Mouse (Mus musculus) embryonic facial prominence, embryonic 13.5 days (tissue): Measurements from ENCODE around the gene Lcp2. TPM values are rescaled to one million over a fixed set of nuclear protein-coding genes. Genes with fewer than 3 reads are reported as not detected.

ENCODE experiments used
- ATAC-seq: fragments of 200-750 bp; cut with Nextera tagmentation; 2 replicates; pipeline ENCODE4 v1.8.0; 2017; ENCODE audit warnings: low read depth; ENCODE audit not compliant: insufficient number of reproducible peaks, insufficient read depth, low FRiP score, low TSS enrichment
- H3K27ac ChIP-seq: fragments of 300-500 bp; sonication (generic); 2 replicates; pipeline ENCODE4 v1.5.1; 2015; ENCODE audit warnings: moderate library complexity, mild to moderate bottlenecking, inconsistent platforms
- H3K27me3 ChIP-seq: fragments of 300-500 bp; sonication (generic); 2 replicates; pipeline ENCODE4 v1.6.1; 2015; ENCODE audit warnings: mild to moderate bottlenecking, inconsistent platforms
- H3K36me3 ChIP-seq: fragments of 300-500 bp; sonication (generic); 2 replicates; pipeline ENCODE4 v1.6.1; 2015; ENCODE audit warnings: mild to moderate bottlenecking, inconsistent platforms
- H3K4me1 ChIP-seq: fragments of 300-500 bp; sonication (generic); 2 replicates; pipeline ENCODE4 v1.6.1; 2015; ENCODE audit warnings: inconsistent platforms
- H3K4me2 ChIP-seq: fragments of 300-500 bp; sonication (generic); 2 replicates; pipeline ENCODE4 v1.6.1; 2015; ENCODE audit warnings: moderate library complexity, mild to moderate bottlenecking, inconsistent platforms
- H3K4me3 ChIP-seq: fragments of 300-500 bp; sonication (generic); 2 replicates; pipeline ENCODE4 v1.5.1; 2015; ENCODE audit warnings: mild to moderate bottlenecking, inconsistent platforms
- H3K9ac ChIP-seq: fragments of 300-500 bp; sonication (generic); 2 replicates; pipeline ENCODE4 v1.6.1; 2015; ENCODE audit warnings: mild to moderate bottlenecking, inconsistent platforms
- H3K9me3 ChIP-seq: fragments of 300-500 bp; sonication (generic); 2 replicates; pipeline ENCODE4 v1.6.1; 2016; ENCODE audit warnings: inconsistent platforms
- WGBS: fragments of 180-500 bp; shearing (Covaris S2); methylation state at CpG from one replicate; pipeline ENCODE4 v1.1.7; 2015; ENCODE audit warnings: mixed read lengths; 5-methylcytosine and 5-hydroxymethylcytosine counted together
- polyA plus RNA-seq: library from polyadenylated mRNA; unstranded; fragments of >200 nt; fragmentation: Nextera tagmentation; extraction: Ambion mirVana; gene quantifications from 2 replicates; pipeline ENCODE4 v1.2.1, GENCODE M21; 2015

The Lcp2 gene
- 2.2 and 2.5 TPM in 2 replicates for polyA plus RNA-seq

GRCm38 (mm10) chr11:34046767-34047541 lies at the start of gene Lcp2:
TSS of gene Lcp2 (plus strand) at chr11:34046920.
- 83% methylated on average over 6 of the region's 6 CpGs for WGBS
- no peak within 1 kb of the TSS for H3K9ac ChIP-seq

DNA sequence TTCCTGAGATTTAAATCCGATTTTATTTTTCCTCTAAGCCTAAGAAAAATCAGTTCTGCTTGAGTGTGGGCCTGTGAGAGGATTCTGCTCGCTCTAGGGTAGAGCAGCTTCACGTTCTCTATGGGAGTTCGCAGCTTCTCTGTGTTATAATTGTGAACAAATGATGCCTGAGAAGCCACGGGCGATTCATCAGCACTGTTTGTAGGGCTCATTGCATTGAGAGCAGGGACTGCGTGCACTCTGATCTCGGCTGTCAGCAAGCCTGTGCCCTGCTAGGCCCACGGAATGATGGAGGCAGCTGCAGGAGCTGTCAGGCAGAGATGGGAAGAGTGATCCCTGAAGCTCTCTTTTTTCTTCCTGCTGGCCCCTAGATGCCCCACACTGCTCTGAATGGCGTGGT lies 48.5 kb upstream of the Lcp2 start:
- 55% methylated on average over 10 of the region's 10 CpGs for WGBS
- H3K27me3 ChIP-seq: peaks cover 10% of the 10 kb centered on the region; the same call in 1 of the 2 replicates

More at GRCm38 (mm10) chr11:34046767-34047541, at the start of gene Lcp2:
- H3K36me3 ChIP-seq: no peaks in the 10 kb centered on the region
- no peaks in the 10 kb centered on the region for H3K9me3 ChIP-seq
- H3K4me2 ChIP-seq: no peak within 1 kb of the TSS
- no peak within 1 kb of the TSS for H3K4me3 ChIP-seq
- no peaks in the 10 kb centered on the region for H3K27me3 ChIP-seq
- H3K4me1 ChIP-seq: no peaks in the 10 kb centered on the region
- ATAC-seq: no peak
- no peak within 1 kb of the TSS for H3K27ac ChIP-seq

GRCm38 (mm10) chr11:34000416-34000815 lies 46.3 kb upstream of the Lcp2 start:
- WGBS: 76% methylated on average over 3 of the region's 3 CpGs
- Histone ChIP-seq H3K27ac (no peak overlapping the region), H3K9me3 (no peaks in the 10 kb centered on the region), H3K36me3 (no peaks in the 10 kb centered on the region), H3K4me3 (no peak overlapping the region), H3K4me2 (no peak overlapping the region), H3K9ac (no peak overlapping the region), H3K4me1 (no peaks in the 10 kb centered on the region), H3K27me3 (no peaks in the 10 kb centered on the region)
- no peak for ATAC-seq

More for the DNA sequence above, 48.5 kb upstream of the Lcp2 start:
- Histone ChIP-seq H3K9ac (no peak overlapping the region), H3K9me3 (no peaks in the 10 kb centered on the region), H3K36me3 (no peaks in the 10 kb centered on the region), H3K4me3 (no peak overlapping the region), H3K4me2 (no peak overlapping the region), H3K27ac (no peak overlapping the region), H3K4me1 (peaks cover 4% of the 10 kb centered on the region; the same call in 1 of the 2 replicates)
- no peak for ATAC-seq

- no peak overlapping the region for H3K27ac ChIP-seq
- no peak overlapping the region for H3K4me2 ChIP-seq
- no peak for ATAC-seq
- H3K4me1 ChIP-seq: no peaks in the 10 kb centered on the region
- no peak overlapping the region for H3K9ac ChIP-seq
- no peaks in the 10 kb centered on the region for H3K9me3 ChIP-seq
- no peaks in the 10 kb centered on the region for H3K36me3 ChIP-seq
- WGBS: 11% methylated on average over 5 of the region's 5 CpGs
- no peaks in the 10 kb centered on the region for H3K27me3 ChIP-seq
- no peak overlapping the region for H3K4me3 ChIP-seq
Measured at GRCm38 (mm10) chr11:34001938-34002592, 44.7 kb upstream of the Lcp2 start.

- Histone ChIP-seq H3K9ac (no peak overlapping the region), H3K9me3 (no peaks in the 10 kb centered on the region), H3K4me2 (no peak overlapping the region), H3K27ac (no peak overlapping the region), H3K27me3 (no peaks in the 10 kb centered on the region), H3K36me3 (no peaks in the 10 kb centered on the region), H3K4me1 (no peaks in the 10 kb centered on the region), H3K4me3 (no peak overlapping the region)
- ATAC-seq: no peak
- 77% methylated on average over 5 of the region's 5 CpGs for WGBS
Measured at GRCm38 (mm10) chr11:34002593-34002965, 44.1 kb upstream of the Lcp2 start.

- H3K27ac ChIP-seq: no peak overlapping the region
- 94% methylated on average over 2 of the region's 2 CpGs for WGBS
- H3K9ac ChIP-seq: no peak overlapping the region
- ATAC-seq: no peak
- H3K27me3 ChIP-seq: no peaks in the 10 kb centered on the region
- H3K4me3 ChIP-seq: no peak overlapping the region
- 0 out of 2 replicates have a peak, but pooled peaks cover 10% of the 10 kb centered on the region for H3K4me1 ChIP-seq
- no peak overlapping the region for H3K4me2 ChIP-seq
- H3K36me3 ChIP-seq: no peaks in the 10 kb centered on the region
- no peaks in the 10 kb centered on the region for H3K9me3 ChIP-seq
Measured at GRCm38 (mm10) chr11:34007616-34008015, 39.1 kb upstream of the Lcp2 start.

- H3K9ac ChIP-seq: no peak overlapping the region
- no peak overlapping the region for H3K27ac ChIP-seq
- no peak overlapping the region for H3K4me2 ChIP-seq
- 0 out of 2 replicates have a peak, but pooled peaks cover 10% of the 10 kb centered on the region for H3K4me1 ChIP-seq
- WGBS: 84% methylated on average over 11 of the region's 11 CpGs
- no peaks in the 10 kb centered on the region for H3K9me3 ChIP-seq
- no peak overlapping the region for H3K4me3 ChIP-seq
- H3K36me3 ChIP-seq: no peaks in the 10 kb centered on the region
- no peaks in the 10 kb centered on the region for H3K27me3 ChIP-seq
- ATAC-seq: no peak
Measured at GRCm38 (mm10) chr11:34008214-34008613, 38.5 kb upstream of the Lcp2 start.

GRCm38 (mm10) chr11:34008702-34009101 lies 38.0 kb upstream of the Lcp2 start:
- Histone ChIP-seq H3K36me3 (no peaks in the 10 kb centered on the region), H3K27ac (no peak overlapping the region), H3K27me3 (no peaks in the 10 kb centered on the region), H3K4me2 (no peak overlapping the region), H3K9ac (no peak overlapping the region), H3K4me3 (no peak overlapping the region), H3K4me1 (0 out of 2 replicates have a peak, but pooled peaks cover 10% of the 10 kb centered on the region), H3K9me3 (no peaks in the 10 kb centered on the region)
- 38% methylated on average over 9 of the region's 9 CpGs for WGBS
- ATAC-seq: no peak

DNA sequence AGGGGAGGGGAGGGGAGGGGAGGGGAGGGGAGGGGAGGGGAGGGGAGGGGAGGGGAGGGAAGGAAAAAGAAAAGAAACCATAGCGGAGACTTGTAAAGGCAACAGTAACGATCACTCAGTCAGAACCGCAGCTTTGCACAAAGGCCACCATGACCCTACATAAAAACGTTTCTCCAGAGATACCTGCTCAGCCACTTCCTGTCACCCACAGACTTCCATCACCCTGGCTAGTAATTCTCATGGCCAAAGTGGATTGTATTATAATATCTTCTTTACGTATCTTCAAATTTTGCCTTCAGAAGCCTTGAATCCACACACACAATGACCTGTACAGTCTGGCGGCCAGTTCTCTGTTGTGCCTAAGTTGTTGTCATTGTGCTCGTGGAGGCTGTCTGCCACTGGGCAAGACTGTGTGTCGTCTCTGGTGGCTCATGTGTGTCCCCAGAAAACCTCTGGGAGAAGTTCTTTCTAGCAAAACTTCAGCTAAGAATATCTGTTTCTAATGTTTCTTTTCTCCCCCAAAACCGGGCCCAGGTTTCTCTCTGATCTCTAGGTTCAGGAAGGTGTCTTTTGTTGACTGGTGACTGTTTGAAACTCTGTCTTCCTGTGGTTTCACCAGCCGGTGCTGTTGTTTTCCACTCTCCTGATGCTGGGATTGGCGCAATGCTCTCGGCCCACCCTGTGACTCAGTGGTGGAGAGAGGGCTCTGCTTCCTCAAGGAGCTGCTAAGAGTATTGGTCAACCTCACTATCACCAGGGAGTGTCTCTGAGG lies 37.2 kb upstream of the Lcp2 start:
- no peaks in the 10 kb centered on the region for H3K27me3 ChIP-seq
- H3K36me3 ChIP-seq: no peaks in the 10 kb centered on the region
- WGBS: 82% methylated on average over 12 of the region's 12 CpGs
- ATAC-seq: no peak
- no peak overlapping the region for H3K4me3 ChIP-seq
- H3K9me3 ChIP-seq: no peaks in the 10 kb centered on the region
- no peak overlapping the region for H3K9ac ChIP-seq
- no peak overlapping the region for H3K27ac ChIP-seq
- 0 out of 2 replicates have a peak, but pooled peaks cover 10% of the 10 kb centered on the region for H3K4me1 ChIP-seq
- H3K4me2 ChIP-seq: no peak overlapping the region

GRCm38 (mm10) chr11:34010133-34010858 lies 36.4 kb upstream of the Lcp2 start:
- no peak overlapping the region for H3K4me3 ChIP-seq
- H3K4me1 ChIP-seq: 0 out of 2 replicates have a peak, but pooled peaks cover 10% of the 10 kb centered on the region
- no peaks in the 10 kb centered on the region for H3K9me3 ChIP-seq
- no peak overlapping the region for H3K9ac ChIP-seq
- no peaks in the 10 kb centered on the region for H3K36me3 ChIP-seq
- no peaks in the 10 kb centered on the region for H3K27me3 ChIP-seq
- WGBS: 70% methylated on average over 7 of the region's 7 CpGs
- ATAC-seq: no peak
- no peak overlapping the region for H3K27ac ChIP-seq
- H3K4me2 ChIP-seq: no peak overlapping the region

- no peaks in the 10 kb centered on the region for H3K36me3 ChIP-seq
- H3K9ac ChIP-seq: no peak overlapping the region
- H3K27ac ChIP-seq: no peak overlapping the region
- 0 out of 2 replicates have a peak, but pooled peaks cover 10% of the 10 kb centered on the region for H3K4me1 ChIP-seq
- H3K9me3 ChIP-seq: no peaks in the 10 kb centered on the region
- 43% methylated on average over 4 of the region's 4 CpGs for WGBS
- H3K27me3 ChIP-seq: no peaks in the 10 kb centered on the region
- H3K4me3 ChIP-seq: no peak overlapping the region
- no peak overlapping the region for H3K4me2 ChIP-seq
- ATAC-seq: no peak
Measured at GRCm38 (mm10) chr11:34010859-34011172, 35.9 kb upstream of the Lcp2 start.
